29 mouse cellular contexts compared by ENCODE assay signal in genomic region chr2:92350686-92351085, GRCm38 (mm10). TPM values are rescaled to one million over a fixed set of nuclear protein-coding genes. Genes with fewer than 3 reads are reported as not detected.
DNase-seq lines count a peak whose midpoint lies in the region; ATAC-seq lines count a peak whose summit lies in the region.
"Had no signal": no experiment of that assay in that cellular context is flagged by ENCODE, and none has a peak within 500 bp of the region (broad histone marks: within the 10 kb centered on the region; RNA-seq: fewer than 3 reads in every experiment).

No protein-coding gene starts in this region.

- no peak for ATAC-seq in kidney, embryonic 16.5 days (ENCODE audit: low FRiP score, low TSS enrichment)
- ATAC-seq: forebrain, embryonic 14.5 days; midbrain, embryonic 15.5 days; Patski had no signal

- H3K27me3 ChIP-seq in kidney, embryonic 16.5 days (ENCODE audit: insufficient read depth, low read length): no peaks in the 10 kb centered on the region
- H3K27me3 ChIP-seq: embryonic facial prominence, embryonic 12.5 days; hindbrain, embryonic 13.5 days; midbrain, embryonic 15.5 days; neural tube, embryonic 15.5 days; Patski had no signal

- peaks cover 15% of the 10 kb centered on the region for H3K36me3 ChIP-seq in kidney, embryonic 16.5 days (ENCODE audit: insufficient read depth, low read length)

- no peak overlapping the region for H3K4me3 ChIP-seq in kidney, embryonic 16.5 days (ENCODE audit: low read length)
- H3K4me3 ChIP-seq: embryonic facial prominence, embryonic 12.5 days; hindbrain, embryonic 13.5 days; midbrain, embryonic 10.5 days; midbrain, embryonic 15.5 days; neural tube, embryonic 15.5 days had no signal

- peak overlapping the region; percentile 25; the same call in 1 of the 2 replicates for H3K27ac ChIP-seq in kidney, embryonic 16.5 days (ENCODE audit: low read length)
- H3K27ac ChIP-seq: embryonic facial prominence, embryonic 12.5 days; hindbrain, embryonic 13.5 days; midbrain, embryonic 10.5 days; midbrain, embryonic 15.5 days had no signal

- no peaks in the 10 kb centered on the region for H3K9me3 ChIP-seq in kidney, embryonic 16.5 days (ENCODE audit: low read length)
- H3K9me3 ChIP-seq: embryonic facial prominence, embryonic 12.5 days; hindbrain, embryonic 13.5 days; midbrain, embryonic 10.5 days; midbrain, embryonic 15.5 days; neural tube, embryonic 15.5 days had no signal

- no peak overlapping the region for H3K9ac ChIP-seq in kidney, embryonic 16.5 days (replicated peaks; ENCODE audit: low read length)
- H3K9ac ChIP-seq: embryonic facial prominence, embryonic 12.5 days; hindbrain, embryonic 13.5 days; midbrain, embryonic 15.5 days; neural tube, embryonic 15.5 days had no signal

- peaks cover 10% of the 10 kb centered on the region for H3K4me1 ChIP-seq in kidney, embryonic 16.5 days (ENCODE audit: insufficient read depth, low read length)
- H3K4me1 ChIP-seq: embryonic facial prominence, embryonic 12.5 days; hindbrain, embryonic 13.5 days; midbrain, embryonic 15.5 days had no signal

- H3K4me2 ChIP-seq in kidney, embryonic 16.5 days (replicated peaks; ENCODE audit: low read depth, low read length): no peak overlapping the region
- H3K4me2 ChIP-seq: embryonic facial prominence, embryonic 12.5 days; heart, embryonic 11.5 days; hindbrain, embryonic 13.5 days; midbrain, embryonic 15.5 days; neural tube, embryonic 15.5 days had no signal

- DNase-seq in embryo, embryonic 10.5 days (ENCODE audit: low spot score): peak; percentile 12
- DNase-seq in embryo, embryonic 11 days: no peak
- no peak for DNase-seq in kidney, postnatal 25 days
- DNase-seq in adipocyte (ENCODE audit: low spot score): peak; percentile 34
- DNase-seq in adrenal gland, postnatal 14 days: peak; percentile 63
- no peak for DNase-seq in heart, postnatal 10 days
- DNase-seq in embryo, embryonic 10 days (ENCODE audit: low spot score): no peak
- DNase-seq: cerebellum, adult 2 months; cerebellum, postnatal 14 days; gastrocnemius, postnatal 36 days; heart, adult 18-20 months; heart, postnatal 4 days; kidney, adult 11 months; kidney, postnatal 36 days; lung, adult 2 months; lung, postnatal 10 days; retina, postnatal 1 day; right cerebral cortex, postnatal 14 days had no signal

- 25% methylated on average over 5 of the region's 5 CpGs for WGBS in kidney, embryonic 16.5 days

- intact Hi-C loops in heart, postnatal 10 days (cut with DNase I): no loop called here

RNA-seq across cellular contexts. Expression of gene Pex16, which starts 23.8 kb away (rescaled TPM):
- 29.8 and 35.7 TPM in 2 replicates for polyA plus RNA-seq in kidney, embryonic 16.5 days (2015; fragmentation: Nextera tagmentation; extraction: Ambion mirVana)
- 117 and 129 TPM in 2 replicates for total RNA-seq in adrenal gland, postnatal 14 days (2021)
- 10 to 100 TPM; 23.0 to 29.8 TPM for total RNA-seq in heart, postnatal 10 days (2021)

RNA-seq across cellular contexts. Expression of gene Large2, which starts 24.0 kb away (rescaled TPM):
- polyA plus RNA-seq in kidney, embryonic 16.5 days (2015; fragmentation: Nextera tagmentation; extraction: Ambion mirVana): 34.9 and 35.8 TPM in 2 replicates
- 1.6 and 2.7 TPM in 2 replicates for total RNA-seq in adrenal gland, postnatal 14 days (2021)
- under 1 TPM; 0.10 to 0.99 TPM for total RNA-seq in heart, postnatal 10 days (2021)
- total RNA-seq: MEL had no signal

RNA-seq across cellular contexts. Expression of gene 1700029I15Rik, which starts 31.7 kb away (rescaled TPM):
- 3.1 and 4.4 TPM in 2 replicates for polyA plus RNA-seq in kidney, embryonic 16.5 days (2015; fragmentation: Nextera tagmentation; extraction: Ambion mirVana)
- 9.6 and 9.7 TPM in 2 replicates for total RNA-seq in adrenal gland, postnatal 14 days (2021)
- 1 to 10 TPM; 2.0 to 2.1 TPM for total RNA-seq in heart, postnatal 10 days (2021)

RNA-seq across cellular contexts. Expression of gene Mapk8ip1, which starts 50.4 kb away (rescaled TPM):
- 28.9 and 30.4 TPM in 2 replicates for polyA plus RNA-seq in kidney, embryonic 16.5 days (2015; fragmentation: Nextera tagmentation; extraction: Ambion mirVana)
- 21.2 and 22.8 TPM in 2 replicates for total RNA-seq in adrenal gland, postnatal 14 days (2021)
- 10 to 100 TPM in 1 of 2 experiments, 1 to 10 TPM in 1; 9.3 to 10.3 TPM for total RNA-seq in heart, postnatal 10 days (2021)
- total RNA-seq: megakaryocyte progenitor cell, adult 5-6 weeks had no signal

Comparison
In these comparisons a context has a peak if more than half of its experiments do, and no peak if none do; other contexts are left out.
1. DNase-seq: peak in embryo, embryonic 10.5 days (single experiment), adipocyte (single experiment) and adrenal gland, postnatal 14 days (single experiment); none in embryo, embryonic 11 days (single experiment), kidney, postnatal 25 days (0 of 2), heart, postnatal 10 days (0 of 2) and embryo, embryonic 10 days (single experiment).